Mouse (Mus musculus): ENCODE measurements around the gene Hs3st3a1. TPM values are rescaled to one million over a fixed set of nuclear protein-coding genes. Genes with fewer than 3 reads are reported as not detected.

Gene Hs3st3a1
- total RNA-seq, 4 experiments from 2014 or later, result 0.70 to 0.91 (median 0.77) TPM

DNA sequence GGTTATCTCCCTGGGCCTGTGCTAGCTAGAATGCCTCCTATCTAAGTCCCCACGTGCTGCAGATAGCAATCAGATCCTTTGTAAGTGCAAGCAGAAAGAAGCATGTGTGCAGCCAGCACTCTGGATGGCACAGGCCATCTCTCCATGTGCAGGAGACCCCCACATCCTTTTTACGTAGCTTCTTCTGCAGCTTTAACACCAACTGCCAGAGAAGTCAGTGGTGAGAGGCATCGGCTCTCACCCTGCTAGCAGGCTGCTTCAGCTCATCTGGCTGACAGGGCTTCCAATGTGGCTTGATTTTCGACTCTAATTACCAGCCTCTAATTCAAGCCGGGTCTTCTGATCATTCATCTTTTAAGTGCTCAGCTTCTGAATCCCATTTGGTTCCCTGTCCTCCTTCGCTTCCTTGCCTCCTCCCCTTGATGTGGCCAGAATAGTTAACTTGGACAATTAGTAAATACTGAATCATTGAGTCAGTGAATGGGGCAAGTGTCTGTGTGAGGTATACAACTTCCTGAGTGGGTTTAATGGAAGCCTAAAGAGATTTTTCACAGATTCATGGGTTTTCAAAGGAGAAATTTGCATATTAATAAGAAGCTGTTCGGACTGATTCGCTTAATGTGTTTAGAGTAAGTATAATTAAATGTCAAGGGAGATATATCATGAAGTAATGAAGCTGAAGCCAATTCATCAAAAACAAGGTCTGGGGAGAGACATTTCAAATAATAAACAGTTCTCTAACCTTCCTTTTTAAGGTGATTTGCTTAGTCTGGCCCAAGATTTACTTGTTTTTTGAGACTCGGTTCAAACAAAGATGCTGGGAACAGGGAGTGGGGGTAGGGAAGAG is 54.7 kb downstream of the Hs3st3a1 start:
- no peak for DNase-seq (ENCODE audit: low spot score in 2 of 2)

DNA sequence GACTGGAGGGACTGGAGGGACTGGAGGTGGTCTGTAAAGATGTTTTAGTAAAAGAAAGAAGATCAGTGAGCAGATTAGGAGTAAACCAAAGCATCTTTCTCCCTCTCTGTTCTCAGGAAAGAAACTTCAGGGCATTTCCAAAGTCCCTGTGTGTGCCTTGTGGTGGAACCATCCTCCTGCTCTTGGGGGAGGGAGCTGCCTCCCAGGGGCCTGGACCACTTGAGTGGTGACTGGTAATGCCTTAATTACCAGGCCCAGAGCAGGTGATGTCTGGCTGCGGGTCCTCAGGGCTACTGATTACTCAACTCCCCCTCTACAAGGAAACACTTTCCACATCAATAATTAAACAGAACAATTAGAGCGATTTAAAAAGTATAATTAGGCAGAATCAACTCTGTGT is 59.3 kb downstream of the Hs3st3a1 start:
- DNase-seq (ENCODE audit: low spot score in 2 of 2), result no peak

DNA sequence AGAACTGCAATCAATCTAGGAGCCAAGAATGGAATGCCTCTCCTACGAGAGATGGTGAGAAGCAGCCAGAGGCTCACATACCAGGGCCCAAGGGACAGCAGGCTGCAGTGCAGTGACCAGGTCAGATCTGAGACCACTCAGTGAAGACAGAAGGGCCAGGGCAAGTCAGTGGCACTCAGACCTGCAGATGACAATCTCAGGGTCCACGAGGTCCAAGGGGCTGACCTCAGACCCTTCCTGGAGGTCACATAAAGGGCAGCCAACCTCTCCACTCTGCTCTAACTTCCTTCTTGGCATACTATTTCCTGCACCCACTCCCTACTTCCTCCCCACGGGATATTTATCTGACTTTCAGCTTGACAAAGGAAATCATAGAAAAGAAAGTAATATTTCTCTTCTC is 60.8 kb downstream of the Hs3st3a1 start:
- DNase-seq (ENCODE audit: low spot score in 2 of 2), result no peak

DNA sequence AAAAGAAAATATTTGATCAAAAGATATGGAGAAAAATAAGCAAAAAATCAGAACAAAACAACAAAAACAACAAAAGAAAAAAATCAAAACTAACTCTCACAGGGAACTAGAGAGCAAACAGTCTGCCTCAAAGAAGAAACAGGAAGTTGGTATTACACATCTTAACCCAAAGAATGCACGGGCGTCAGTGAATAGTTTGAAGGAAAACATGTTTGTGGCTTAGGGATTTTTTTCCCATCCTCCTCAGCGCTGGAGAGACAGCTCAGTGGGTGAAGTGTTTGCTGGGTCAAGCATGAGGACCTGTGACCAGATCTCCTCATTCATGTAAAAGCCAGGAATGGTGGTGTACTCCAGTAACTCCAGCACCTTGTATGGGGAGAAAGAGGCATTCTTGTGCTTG is 61.5 kb downstream of the Hs3st3a1 start:
- DNase-seq (ENCODE audit: low spot score in 2 of 2), result no peak

DNA sequence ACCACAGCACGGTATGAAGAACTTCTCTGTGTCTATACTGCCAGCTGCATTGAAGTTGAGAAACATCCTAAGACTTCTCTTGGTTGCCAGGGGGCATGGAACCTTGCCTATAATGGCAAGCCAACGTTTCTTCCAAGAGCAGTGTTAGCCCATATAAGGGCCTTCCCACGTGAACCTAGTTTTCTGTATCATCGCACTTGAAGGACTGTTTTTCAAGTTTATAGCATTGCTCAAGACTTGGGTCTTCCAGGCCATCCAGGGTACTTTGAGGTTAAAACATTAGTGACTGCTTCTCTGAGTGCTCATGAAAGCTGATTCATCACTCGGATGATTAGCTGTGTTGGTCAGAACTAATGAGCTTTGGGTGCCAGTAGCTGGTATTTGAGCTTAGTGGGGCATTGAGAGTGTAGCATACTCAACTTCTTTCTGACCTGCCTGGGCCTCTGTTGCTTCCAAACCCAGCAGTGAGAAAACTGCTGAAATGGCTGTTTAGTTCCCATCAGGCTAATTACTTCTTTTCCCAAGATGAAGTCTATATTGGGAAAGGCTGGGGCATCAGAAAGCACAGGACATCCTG is 65.5 kb downstream of the Hs3st3a1 start:
- peak; percentile 13 to 38 for DNase-seq (ENCODE audit: low spot score in 2 of 2)

DNA sequence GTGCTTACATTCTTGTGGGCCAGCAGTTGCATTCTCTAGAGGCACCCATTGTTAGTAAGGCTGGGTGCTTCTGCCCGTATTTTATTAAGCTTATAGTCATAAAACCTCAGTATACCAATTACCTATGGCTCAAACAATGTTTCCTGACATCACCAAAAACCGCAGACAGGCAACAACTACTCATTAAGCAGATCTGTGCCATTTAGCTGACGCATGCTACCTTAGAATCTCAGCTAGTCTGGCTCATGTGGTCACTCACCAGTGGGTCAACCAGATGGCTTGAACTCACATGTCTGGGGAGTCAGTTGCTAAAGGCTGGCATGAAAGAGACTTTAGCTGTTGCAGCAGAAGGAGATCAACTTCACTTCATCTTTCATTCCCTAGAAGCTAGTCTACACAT is 67.9 kb downstream of the Hs3st3a1 start:
- no peak for DNase-seq (ENCODE audit: low spot score in 2 of 2)

DNA sequence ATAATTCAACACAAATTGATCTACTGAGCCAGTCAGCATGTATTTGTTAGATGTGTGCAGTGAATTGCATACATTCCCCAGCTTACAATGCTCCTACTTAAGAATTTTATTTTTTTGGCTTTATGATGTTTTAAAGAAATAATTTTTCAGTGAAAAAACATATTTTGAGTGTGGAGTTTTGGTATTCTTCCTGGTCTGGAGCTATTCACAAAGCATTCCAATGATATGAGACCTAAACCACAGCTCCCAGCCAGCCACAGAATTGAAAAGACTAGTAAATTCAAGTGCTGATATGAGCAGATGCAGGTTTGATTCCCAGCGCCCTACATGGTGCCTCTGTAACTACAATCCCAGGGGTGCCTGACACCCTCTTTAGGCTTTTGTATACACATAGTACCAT is 70.8 kb downstream of the Hs3st3a1 start:
- DNase-seq (ENCODE audit: low spot score in 2 of 2), result no peak

DNA sequence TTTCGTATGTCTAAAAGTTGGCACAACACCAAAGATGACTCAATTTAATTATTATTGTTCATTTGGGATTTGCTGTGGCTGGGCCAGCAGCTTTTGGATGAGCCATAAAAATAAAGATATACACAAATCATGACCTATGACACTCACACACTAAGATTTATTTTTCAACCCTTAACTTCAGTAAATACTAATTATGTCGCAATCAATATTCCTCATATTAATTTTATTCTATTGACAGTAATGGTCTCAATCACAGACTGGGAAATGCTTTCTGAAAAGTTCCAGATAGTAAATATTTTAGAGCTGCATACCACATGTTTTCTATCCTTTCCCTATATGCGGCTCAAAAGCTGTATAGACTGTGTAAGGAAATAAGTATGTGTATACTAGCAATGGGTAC is 71.9 kb downstream of the Hs3st3a1 start:
- DNase-seq (ENCODE audit: low spot score in 2 of 2), result no peak

DNA sequence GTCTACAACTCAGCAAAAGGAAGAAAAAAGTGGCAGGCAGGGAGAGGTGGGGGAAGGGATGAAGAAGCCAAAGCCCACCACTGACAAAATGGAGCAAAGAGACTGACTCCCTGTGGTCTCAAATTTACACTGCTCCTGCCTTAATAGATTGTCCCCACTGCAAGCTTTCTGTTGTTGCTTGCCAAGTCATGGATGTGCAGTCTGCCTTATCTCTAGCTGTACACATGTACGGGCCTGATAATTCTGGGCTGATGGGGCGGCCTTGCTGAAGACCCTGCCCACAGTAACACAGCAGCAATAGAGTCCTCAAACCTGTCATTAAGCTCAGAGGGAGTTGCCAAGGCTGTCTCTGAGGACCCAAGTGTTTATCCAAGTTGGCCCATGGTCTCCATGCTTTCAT is 74.0 kb downstream of the Hs3st3a1 start:
- no peak for DNase-seq (ENCODE audit: low spot score in 2 of 2)

DNA sequence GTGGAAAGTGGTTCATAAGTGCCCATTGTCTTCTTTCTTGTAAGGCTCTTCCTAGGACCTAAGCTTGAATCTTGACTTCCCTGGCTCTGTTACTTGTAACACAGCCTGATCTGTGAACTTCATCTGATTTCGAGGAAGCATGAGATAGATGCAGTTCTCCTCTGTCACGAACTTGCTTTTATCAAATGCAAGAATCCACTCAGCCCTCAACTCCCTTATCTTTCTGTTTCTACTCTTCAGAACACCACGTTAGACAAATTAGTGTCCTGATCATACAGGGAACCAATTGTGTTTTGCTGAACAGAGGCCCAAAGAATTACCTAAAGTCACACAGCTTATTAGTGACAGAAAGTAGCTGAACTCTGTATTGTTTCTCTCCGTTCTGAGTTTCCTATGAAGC is 77.2 kb downstream of the Hs3st3a1 start:
- DNase-seq (ENCODE audit: low spot score in 2 of 2), result no peak

DNA sequence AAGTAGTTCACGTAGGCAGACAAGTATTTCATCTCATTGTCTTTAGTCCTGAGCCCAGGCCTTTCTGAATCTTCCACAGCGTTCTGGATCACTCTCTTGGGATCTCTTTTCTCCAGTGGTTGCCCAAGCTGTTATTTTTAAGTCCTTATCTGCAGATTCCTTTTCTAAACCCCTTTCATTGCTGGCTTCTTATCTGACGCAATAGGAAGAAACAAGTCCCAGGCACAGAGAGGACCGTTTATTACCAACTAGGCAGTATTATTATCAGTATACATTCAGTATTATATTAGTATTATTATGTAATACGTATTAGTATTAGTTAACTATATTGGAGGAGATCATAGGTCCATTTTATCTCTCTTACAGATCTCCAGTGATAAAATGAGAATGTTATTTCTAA is 78.3 kb downstream of the Hs3st3a1 start:
- no peak for DNase-seq (ENCODE audit: low spot score in 2 of 2)

DNA sequence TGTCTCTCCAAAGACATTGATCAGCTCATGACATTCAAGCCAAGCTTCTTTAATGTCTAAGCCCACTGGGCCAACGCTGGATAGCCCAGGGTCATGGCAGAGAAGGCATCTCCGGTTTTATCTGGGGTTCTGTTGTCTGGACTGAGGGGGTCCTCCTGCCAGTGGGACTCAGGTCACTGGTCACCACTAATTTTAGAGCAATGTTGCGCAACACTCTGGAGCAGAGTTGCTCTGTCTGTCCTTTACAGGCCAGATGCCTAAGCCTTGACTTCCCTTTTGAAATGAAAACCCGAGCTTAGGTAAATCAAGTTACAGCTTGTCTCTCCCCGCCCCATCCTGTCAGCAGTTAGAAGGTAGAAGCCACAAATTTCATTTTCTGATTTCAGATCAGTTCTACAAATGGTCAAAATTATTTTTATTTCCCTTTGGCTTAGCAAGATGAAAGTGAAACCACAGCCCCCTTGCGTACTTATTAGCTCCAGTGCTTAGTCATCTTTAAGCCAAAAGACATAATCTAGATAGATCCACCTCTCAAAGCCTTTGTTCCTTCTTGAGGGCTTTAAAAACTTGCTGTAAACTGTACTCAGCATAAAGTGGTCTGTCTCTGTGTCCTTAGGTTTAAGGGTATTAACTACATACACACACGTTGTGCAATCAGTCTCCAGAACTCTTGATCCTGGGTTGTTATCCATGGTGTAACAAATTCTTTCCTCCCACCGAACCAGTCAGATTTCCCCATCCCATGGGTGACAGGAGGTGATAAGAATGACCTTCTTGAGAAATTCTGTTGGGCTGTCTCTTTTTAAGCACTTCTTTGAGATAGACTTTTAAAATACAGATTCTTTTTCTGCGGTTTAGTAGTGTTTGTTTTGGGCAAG is 81.8 kb downstream of the Hs3st3a1 start:
- no peak for DNase-seq (ENCODE audit: low spot score in 2 of 2)

DNA sequence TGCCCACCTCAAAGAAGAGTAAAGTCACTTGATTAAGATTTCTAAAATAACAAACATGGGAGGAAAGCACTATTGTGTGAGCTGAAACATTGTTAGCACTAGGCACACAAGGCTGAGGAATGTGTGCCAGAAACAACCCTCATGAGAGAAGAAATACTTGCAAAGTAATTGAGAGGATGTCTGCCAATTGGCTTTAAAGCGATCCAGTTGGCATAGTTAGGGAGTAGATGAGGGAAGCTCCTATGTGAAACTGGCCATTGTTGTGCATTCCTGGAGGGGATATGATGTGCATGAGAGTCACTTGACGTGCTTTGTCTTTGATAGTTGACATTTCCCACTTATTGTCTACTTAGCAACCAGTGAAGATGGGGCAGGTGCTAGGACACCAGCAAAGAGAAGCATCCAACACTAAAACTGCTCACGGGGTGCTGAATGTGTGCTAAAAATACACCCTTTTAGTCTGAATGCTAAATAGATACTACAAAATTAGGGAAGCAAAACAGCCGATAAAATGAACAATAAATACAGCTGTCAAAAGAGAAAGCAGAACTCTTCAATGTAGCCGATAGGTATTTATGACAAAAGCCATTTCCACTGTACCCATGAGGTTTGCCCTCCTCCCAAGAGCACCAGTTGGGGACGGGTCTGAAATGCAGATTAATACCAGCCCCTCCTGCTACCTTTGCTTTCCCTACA is 83.2 kb downstream of the Hs3st3a1 start:
- DNase-seq (ENCODE audit: low spot score in 2 of 2), result no peak

DNA sequence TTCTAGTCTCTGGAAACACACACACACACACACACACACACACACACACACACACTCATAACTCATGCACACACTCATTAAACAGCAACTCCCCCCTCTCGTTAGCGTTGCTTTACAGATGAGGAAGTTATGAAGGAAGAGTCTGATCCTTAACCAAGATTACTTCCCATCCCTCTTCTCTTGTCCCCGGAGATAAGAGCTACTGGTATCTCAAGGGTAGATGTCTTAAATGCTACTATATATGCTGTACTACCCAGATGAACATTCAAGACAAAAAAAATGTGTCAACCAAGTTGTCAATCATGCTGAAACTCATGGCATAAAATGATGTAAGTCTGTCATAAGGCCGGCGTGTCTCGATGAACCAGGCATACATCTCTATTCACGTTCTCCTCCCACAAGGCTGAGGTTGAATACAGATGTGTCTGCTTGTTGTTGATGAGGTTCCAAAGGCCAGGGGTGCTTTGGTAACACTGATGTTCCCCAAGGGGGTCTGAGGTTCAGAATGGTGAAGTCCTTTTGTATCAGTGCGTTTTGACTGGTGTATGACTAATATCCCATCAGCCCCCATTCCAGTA is 89.0 kb downstream of the Hs3st3a1 start:
- DNase-seq (ENCODE audit: low spot score in 2 of 2), result no peak

DNA sequence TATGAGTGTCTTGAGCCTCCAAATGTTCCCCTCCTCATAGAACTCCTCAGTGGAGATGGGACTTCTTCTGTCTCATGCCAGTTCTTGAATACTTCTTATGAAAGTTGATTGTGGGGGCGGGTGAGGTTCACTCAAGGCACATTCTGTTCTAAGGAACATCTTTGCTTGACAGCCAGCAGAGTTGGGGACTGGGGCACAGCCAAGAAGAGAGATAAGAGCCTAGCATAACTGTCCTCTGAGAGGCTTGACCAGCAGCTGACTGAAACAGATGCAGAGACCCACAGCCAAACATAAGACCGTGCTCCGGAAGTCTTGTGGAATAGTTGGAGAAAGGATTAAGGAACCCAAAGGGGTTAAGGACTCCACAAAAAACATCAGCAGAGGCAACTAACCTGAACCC is 102.1 kb downstream of the Hs3st3a1 start:
- no peak for DNase-seq (ENCODE audit: low spot score in 2 of 2)

DNA sequence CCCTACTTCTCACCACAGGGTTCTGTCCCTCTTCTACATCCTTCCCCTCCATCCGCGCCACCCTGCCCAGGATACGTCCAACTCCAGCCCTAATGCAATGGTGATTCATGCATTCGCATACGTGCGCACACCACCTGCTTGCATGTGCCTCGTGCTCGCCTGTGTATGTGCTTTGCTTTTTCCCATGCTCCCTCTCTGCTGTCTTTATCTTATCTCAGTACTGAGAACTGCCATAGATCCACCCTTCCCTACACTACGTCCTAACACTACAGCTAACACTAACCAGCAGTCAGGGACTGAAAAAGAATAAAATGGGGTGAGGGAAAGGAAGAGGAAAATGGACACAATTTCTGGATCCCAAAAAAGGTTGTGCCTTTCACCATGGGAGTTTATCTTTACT is 106.7 kb downstream of the Hs3st3a1 start:
- DNase-seq (ENCODE audit: low spot score in 2 of 2), result no peak

DNA sequence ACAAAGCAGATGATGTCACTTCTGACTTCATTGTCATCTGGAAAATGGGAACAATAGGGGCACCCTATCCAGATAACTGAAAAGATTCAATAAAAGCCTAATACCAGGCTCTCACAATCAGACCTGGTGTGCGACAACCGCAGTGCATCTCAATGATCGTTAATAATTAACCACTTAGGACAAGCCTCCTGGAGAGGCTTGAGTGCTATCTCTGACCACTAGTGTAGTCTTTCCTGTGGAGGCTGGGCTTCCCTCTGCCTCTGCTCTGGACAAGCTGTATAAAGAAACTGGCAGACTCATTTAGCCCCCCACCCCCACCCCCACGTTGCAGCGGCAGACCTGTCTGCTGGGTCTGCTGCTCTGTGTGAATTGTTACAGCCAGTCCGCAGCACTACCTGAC is 107.2 kb downstream of the Hs3st3a1 start:
- no peak for DNase-seq (ENCODE audit: low spot score in 2 of 2)

DNA sequence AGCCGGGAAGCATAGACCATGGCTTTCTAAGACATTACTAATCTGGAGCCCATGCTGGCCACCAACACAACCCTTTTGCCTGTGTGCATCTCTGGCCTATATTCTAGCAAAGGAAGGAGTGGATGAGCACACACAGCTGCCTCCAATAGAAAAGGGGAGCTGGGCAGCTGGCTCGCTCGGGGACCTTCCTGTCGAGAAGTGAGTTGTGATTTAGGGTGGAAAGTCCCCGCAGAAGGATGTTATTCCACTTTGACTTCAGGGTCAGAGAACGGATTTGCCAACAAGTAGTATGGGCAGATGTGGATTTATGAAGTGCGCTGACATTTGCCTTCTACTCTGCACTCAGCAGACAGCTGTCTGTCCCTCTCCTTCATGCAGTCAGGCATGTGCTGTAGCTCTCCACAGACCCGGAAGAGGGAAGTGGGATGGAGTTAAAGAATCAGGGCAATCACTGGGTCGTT is 108.1 kb downstream of the Hs3st3a1 start:
- DNase-seq (ENCODE audit: low spot score in 2 of 2), result no peak

DNA sequence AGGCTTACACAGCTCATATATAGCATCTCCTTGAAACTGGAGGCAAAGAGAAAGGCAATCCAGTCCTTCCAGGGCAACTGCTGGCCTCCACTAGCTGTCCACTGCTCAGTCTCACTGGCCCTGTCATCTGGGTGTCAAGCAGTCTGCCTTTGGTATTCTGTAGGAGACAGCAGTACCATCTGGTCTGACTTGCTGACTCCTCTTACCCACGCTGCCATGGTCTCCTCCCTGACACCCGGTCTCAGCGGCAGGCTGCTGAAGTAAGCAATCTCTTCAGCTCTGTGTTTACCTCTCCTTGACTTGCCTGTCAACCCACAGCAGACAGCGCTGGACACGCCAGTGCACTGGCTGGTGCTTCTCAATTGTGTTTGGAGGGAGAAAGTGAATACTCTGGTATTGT is 109.1 kb downstream of the Hs3st3a1 start:
- no peak for DNase-seq (ENCODE audit: low spot score in 2 of 2)

DNA sequence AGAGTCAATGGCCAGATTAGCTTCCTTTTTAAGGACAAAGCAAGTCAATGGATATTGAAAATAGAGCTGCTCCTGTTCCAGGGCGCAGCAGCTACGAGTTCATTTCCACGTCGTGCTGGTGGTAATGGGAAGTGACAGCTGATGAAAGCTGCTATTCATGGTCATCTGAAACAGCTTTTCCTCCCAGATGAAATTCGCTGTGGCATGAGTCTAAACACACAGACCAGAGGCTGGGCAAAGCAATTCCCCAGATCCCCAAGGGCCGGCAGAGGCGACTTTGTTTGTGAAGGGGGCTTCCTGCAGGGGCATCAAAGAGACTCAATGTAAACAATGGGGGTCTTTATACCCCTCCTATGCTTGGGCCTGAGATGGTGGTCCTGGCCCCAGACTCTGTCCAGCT is 114.2 kb downstream of the Hs3st3a1 start:
- DNase-seq (ENCODE audit: low spot score in 2 of 2), result no peak

DNA sequence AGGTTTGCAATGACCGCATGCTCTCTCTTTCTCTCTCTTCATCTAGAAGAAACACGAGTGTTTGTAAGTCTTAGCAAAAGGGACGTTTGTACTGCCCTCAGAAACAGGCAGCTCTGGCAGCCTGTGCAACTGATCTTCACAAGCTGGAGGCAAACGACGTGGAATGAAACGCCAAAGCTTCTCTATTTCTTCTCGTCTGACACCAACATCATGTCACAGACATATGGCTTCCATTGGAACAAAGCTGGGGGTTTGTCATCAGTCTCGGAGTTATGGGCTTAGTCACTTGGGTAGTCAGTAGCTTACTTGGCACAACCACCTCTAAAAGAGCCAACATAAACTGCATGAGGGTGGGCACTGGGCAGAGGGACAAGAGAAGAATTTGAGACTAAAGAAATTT is 114.8 kb downstream of the Hs3st3a1 start:
- DNase-seq (ENCODE audit: low spot score in 2 of 2), result no peak

All from layer of hippocampus, adult 8-10 months (tissue).